Mouse (Mus musculus): Measurements from ENCODE around the gene Cat.

DNA sequence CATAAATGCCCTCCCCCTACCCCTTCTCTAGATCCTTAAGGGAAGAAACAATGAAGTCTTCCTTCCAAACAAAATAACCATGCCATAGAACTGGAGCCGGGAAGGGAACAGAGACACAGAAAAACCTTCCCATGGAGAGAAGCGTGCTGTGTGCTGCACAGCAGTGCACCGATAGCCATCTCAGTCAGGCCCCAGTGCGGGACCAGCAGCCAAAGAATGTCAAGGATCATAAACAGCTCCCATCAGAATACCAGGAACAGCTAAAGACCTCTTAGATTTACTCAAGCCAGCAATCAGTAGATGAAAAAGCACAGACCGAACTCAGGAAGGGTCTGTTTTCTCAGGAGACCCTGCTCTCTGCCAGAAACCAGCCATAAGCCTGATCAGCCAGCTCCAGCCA lies 48.4 kb downstream of the Cat start:
- TF ChIP-seq POLR2A (IDR thresholded peaks at IDR 0.05; ENCODE audit: borderline replicate concordance, low read depth, low read length): no peak
- TF ChIP-seq CTCF (IDR thresholded peaks at IDR 0.05; ENCODE audit: low read depth, low read length): no peak

All from bone marrow macrophage, adult 2 months (primary cell).